ENCODE assay signal across 14 mouse cellular contexts in the genomic region with DNA sequence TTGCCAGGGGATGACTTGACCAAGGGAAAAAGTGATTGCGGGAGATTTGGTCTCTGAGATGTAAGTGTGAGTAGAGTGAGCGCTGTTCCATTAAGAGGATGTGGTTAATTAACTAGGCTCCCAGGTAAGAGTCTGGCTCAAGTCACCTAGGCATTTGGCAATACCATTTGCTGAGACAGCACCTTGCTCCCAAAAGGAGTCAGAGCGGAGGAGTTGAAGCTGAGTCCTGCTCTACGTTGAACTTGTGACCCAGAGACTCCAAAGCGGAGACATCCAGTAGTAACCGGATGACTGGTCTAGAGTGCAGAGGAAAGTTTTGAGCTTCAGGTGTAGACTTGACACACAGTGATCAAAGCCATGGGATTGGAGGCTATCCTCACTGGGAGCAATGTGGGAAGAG. TPM values are rescaled to one million over a fixed set of nuclear protein-coding genes. Genes with fewer than 3 reads are reported as not detected.
"Had no signal": no experiment of that assay in that cellular context is flagged by ENCODE, and none has a peak within 500 bp of the region (broad histone marks: within the 10 kb centered on the region; RNA-seq: fewer than 3 reads in every experiment).

No protein-coding gene starts in this region.

- H3K9ac ChIP-seq: limb, embryonic 13.5 days; liver, embryonic 12.5 days; liver, embryonic 15.5 days had no signal

- ATAC-seq: intestine, postnatal 0 days; liver, embryonic 12.5 days had no signal

- H3K36me3 ChIP-seq: liver, embryonic 15.5 days had no signal

- H3K9me3 ChIP-seq: limb, embryonic 10.5 days; limb, embryonic 13.5 days; liver, embryonic 12.5 days; liver, embryonic 15.5 days had no signal

- DNase-seq: liver; lung, adult 2 months; lung, postnatal 14 days; lung, postnatal 4 days; midbrain, embryonic 14.5 days; thymus, adult 18-20 months; thymus, postnatal 36 days had no signal

- H3K27me3 ChIP-seq: limb, embryonic 13.5 days; liver, embryonic 12.5 days; liver, embryonic 15.5 days had no signal

- H3K4me2 ChIP-seq: limb, embryonic 13.5 days; liver, embryonic 12.5 days; liver, embryonic 15.5 days; midbrain, embryonic 11.5 days had no signal

- H3K27ac ChIP-seq: limb, embryonic 10.5 days; limb, embryonic 13.5 days; liver, embryonic 12.5 days; liver, embryonic 15.5 days had no signal

- H3K4me3 ChIP-seq: limb, embryonic 10.5 days; limb, embryonic 13.5 days; liver, embryonic 12.5 days; liver, embryonic 15.5 days had no signal

RNA-seq across cellular contexts. Expression of a gene that starts 51.8 kb away (rescaled TPM):
- polyA plus RNA-seq: liver, embryonic 12.5 days; spleen, adult 2 months had no signal
